Mouse (Mus musculus) hindbrain, embryonic 14.5 days (tissue): ENCODE measurements at regions not wholly inside any gene's neighbourhood (a gene's known extent, or its start where the extent isn't known, plus 50 kb on each side); places are given as distances from the start of the nearest gene placed in this dataset.

ENCODE experiments used
- ATAC-seq: fragments of 200-750 bp; cut with Nextera tagmentation; 2 replicates; pipeline ENCODE4 v1.8.0; 2017; ENCODE audit warnings: moderate number of reproducible peaks, mild to moderate bottlenecking, moderate TSS enrichment, moderate library complexity; ENCODE audit not compliant: low FRiP score
- DNase-seq: peaks from one replicate; pipeline ENCODE4 v3.0.0-alpha.2; 2015; ENCODE audit warnings: low spot score
- H3K27ac ChIP-seq: fragments of 300-500 bp; sonication (generic); 2 replicates; pipeline ENCODE4 v1.5.1; 2014; ENCODE audit warnings: mild to moderate bottlenecking, moderate library complexity
- H3K27me3 ChIP-seq: fragments of 300-500 bp; sonication (generic); 2 replicates; pipeline ENCODE4 v1.6.1; 2014; ENCODE audit warnings: mild to moderate bottlenecking, low read length, mixed read lengths; ENCODE audit not compliant: control insufficient read depth, insufficient read depth
- H3K36me3 ChIP-seq: fragments of 300-500 bp; sonication (generic); replicated peaks from 2 replicates; pipeline ENCODE4 v1.6.1; 2014; ENCODE audit not compliant: control insufficient read depth, insufficient read depth
- H3K4me1 ChIP-seq: fragments of 300-500 bp; sonication (generic); replicated peaks from 2 replicates; pipeline ENCODE4 v1.6.1; 2014; ENCODE audit warnings: antibody characterized with exemption, low read length, mixed read lengths; ENCODE audit not compliant: control insufficient read depth, insufficient read depth
- H3K4me2 ChIP-seq: fragments of 300-500 bp; sonication (generic); replicated peaks from 2 replicates; pipeline ENCODE4 v1.6.1; 2014; ENCODE audit warnings: mild to moderate bottlenecking, moderate library complexity
- H3K4me3 ChIP-seq: fragments of 300-500 bp; sonication (generic); replicated peaks from 2 replicates; pipeline ENCODE4 v1.5.1; 2014; ENCODE audit warnings: mild to moderate bottlenecking, low read length
- H3K9ac ChIP-seq: fragments of 300-500 bp; sonication (generic); 2 replicates; pipeline ENCODE4 v1.6.1; 2014
- H3K9me3 ChIP-seq: fragments of 300-500 bp; sonication (generic); 2 replicates; pipeline ENCODE4 v1.6.1; 2016; ENCODE audit warnings: low read length; ENCODE audit not compliant: control insufficient read depth
- WGBS: fragments of 180-500 bp; shearing (Covaris S2); extraction: QIAGEN DNeasy Blood & Tissue Kit; methylation state at CpG from one replicate; pipeline ENCODE4 v1.1.7; 2014; 5-methylcytosine and 5-hydroxymethylcytosine counted together

DNA sequence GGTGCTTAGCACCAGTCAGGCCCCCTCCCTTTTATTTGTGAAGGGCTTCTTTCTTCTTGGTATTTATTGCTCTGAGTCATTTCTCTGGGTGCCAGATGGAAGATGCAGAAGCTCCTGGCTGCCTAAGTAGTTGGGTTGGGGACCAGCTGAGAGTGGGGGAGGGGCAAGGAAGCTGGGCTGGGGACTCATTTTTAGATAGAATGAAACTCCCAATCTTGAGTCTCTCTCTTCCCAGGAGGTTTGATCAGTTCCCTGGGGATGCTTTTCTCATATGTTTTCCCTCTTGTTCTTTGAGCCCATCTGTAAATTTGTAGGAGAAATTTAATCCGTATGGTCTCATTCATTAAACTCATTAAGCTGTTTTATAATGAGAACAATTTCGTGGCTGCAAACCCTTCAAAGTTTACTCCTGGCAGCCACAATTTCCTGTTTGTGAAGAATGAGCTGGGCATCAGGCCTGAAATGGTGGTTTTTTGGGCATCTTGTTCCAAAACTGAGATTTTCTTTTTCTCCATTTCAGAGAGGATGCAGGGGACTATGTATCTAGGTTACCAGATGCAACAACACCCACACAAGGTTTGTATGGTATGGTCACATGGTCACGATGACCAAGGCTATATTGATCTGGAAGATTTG lies 98.9 kb upstream of the Slit3 start:
- Histone ChIP-seq H3K27me3 (no peaks in the 10 kb centered on the region), H3K9ac (no peak overlapping the region), H3K4me1 (no peaks in the 10 kb centered on the region), H3K4me2 (no peak overlapping the region), H3K27ac (no peak overlapping the region), H3K9me3 (no peaks in the 10 kb centered on the region), H3K36me3 (no peaks in the 10 kb centered on the region), H3K4me3 (no peak overlapping the region)
- WGBS: 72% methylated on average over 3 of the region's 3 CpGs
- ATAC-seq (no peak), DNase-seq (no peak)

DNA sequence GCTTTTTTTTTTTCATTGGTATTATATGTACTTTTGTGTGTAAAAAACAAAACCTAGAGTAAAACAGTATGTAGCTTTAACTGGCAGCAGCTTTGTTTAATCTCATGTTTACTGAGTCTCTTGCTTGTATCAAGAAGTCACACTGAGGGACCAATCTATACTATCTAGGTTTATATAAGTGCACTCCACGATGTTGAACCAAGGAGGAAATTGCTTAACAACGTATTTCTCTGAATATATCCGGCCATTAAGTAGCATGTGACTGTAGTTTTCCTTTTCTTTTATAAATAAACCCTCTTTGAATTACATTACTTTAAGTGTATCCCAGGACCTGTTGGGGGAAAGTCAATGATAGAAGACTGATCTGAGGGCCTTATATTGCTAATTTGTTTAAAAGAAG lies 104.0 kb upstream of the Slit3 start:
- Histone ChIP-seq H3K27me3 (no peaks in the 10 kb centered on the region), H3K4me2 (no peak overlapping the region), H3K27ac (no peak overlapping the region), H3K9me3 (no peaks in the 10 kb centered on the region), H3K4me3 (no peak overlapping the region), H3K9ac (no peak overlapping the region), H3K36me3 (no peaks in the 10 kb centered on the region), H3K4me1 (no peaks in the 10 kb centered on the region)
- DNase-seq (no peak), ATAC-seq (no peak)
- 83% methylated on average over 3 of the region's 3 CpGs for WGBS

DNA sequence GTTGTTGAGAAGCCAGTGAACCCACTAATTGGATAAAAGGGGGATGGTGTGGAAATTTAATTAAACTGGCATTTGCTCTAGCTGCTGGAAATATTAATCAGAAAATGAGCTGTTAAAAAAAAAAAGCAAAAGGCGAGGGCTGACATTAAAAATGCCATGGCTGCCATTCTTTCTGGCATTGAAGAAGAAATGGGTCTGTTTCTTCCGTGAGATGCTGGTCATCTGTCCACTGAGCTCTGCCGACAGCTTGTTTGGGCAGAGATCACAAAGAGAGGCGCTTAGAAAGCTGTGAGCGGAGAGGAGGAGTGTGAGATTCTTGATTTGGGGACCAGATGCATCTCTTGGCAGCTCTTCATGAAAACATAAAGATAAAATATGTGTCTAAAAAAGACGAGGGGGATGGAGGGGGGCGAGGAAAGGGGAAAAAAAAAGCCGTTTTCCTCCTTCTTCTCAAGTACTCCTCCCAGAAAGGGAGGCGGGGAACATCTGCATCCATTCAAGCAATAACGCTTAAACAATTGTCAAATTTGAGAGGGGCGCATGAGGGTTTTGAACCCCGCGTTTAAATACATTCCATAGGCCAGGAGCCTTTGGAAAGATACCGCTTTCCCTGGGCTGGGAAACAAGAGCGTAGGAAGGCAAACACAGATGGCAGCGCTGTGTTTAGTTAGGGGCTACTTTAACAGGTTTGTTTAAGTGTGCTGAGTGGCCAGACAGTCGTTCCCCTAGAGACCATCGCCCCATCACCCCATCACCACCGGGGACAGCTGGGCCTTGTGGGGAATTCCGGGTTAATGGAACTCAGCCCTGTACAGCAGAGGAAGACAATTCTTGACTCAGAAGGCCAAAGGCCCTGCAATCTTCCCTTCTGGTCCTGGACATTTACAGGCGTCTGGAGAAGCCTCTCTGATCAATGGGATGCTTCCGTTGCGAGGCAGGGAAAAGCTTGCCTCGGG lies 109.2 kb upstream of the Slit3 start:
- Histone ChIP-seq H3K4me1 (0 out of 2 replicates have a peak, but pooled peaks cover 15% of the 10 kb centered on the region), H3K27me3 (no peaks in the 10 kb centered on the region), H3K4me3 (no peak overlapping the region), H3K4me2 (no peak overlapping the region), H3K9me3 (no peaks in the 10 kb centered on the region), H3K36me3 (no peaks in the 10 kb centered on the region), H3K9ac (no peak overlapping the region), H3K27ac (peak overlapping the region; percentile 44; the same call in 1 of the 2 replicates)
- DNase-seq: peak; percentile 53
- 63% methylated on average over 24 of the region's 24 CpGs for WGBS
- ATAC-seq: no peak

DNA sequence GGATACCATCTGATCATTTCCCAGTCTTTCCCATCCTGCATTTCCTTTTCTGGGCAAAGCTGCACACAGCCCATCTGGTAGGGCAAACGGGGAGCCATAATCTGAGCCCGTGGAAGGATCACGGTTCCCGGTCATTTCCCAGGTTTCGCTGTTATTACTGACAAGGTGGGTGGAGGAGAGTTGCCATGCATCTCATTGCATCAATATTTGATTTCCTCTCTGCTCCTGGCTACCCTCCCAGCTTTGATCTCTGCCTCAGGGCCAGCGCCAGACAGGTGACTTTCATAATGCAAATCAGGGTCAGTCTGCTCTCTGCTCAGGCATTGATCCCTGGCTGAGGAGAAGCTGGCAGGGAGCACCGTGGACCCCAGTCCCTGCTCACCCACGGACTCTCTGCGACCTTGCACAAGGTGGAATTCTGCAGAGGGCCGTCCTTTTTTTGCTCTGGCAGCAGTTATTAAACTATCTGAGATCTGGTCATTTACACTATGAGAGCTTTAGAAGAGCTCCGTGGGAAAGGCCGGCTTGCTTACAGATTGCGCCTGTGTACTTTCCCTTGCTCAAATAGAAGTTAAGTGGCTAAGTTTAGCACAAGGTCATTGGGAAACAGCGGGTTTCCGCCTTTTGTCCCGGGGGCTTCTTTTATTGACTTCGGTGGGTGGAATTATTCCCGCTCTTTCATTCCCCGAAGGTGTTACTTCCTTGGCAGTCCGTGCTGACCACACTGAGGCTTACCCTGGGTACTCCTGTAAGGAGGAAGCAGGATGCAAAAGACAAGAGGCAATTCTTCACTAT lies 114.1 kb upstream of the Slit3 start:
- no peak overlapping the region for H3K27ac ChIP-seq
- no peaks in the 10 kb centered on the region for H3K27me3 ChIP-seq
- no peak for DNase-seq
- no peak for ATAC-seq
- no peak overlapping the region for H3K9ac ChIP-seq
- WGBS: 39% methylated on average over 20 of the region's 20 CpGs
- H3K4me1 ChIP-seq: 0 out of 2 replicates have a peak, but pooled peaks cover 17% of the 10 kb centered on the region
- H3K4me3 ChIP-seq: no peak overlapping the region
- H3K36me3 ChIP-seq: no peaks in the 10 kb centered on the region
- H3K4me2 ChIP-seq: no peak overlapping the region
- no peaks in the 10 kb centered on the region for H3K9me3 ChIP-seq

DNA sequence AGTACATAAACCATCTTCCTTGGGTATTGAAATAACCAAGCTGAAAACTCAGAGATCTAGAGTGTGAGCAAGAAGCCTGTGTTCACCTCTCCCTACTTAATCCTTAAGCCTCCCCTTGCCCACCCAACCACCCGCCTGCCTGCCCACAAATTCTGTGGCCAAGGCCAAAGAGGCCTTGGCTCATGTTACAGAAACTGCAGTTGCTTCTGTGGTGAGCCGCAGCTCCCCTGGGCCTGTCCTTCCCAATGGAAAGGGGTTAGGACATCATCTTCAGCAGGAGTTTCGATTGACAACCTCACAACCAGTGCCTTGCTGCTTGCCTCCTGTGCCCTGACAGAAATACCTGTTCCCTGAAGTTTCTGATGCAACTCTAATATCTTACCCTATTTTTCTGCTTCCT lies 115.9 kb upstream of the Slit3 start:
- DNase-seq: no peak
- Histone ChIP-seq H3K9me3 (no peaks in the 10 kb centered on the region), H3K27me3 (no peaks in the 10 kb centered on the region), H3K4me3 (no peak overlapping the region), H3K4me1 (0 out of 2 replicates have a peak, but pooled peaks cover 8% of the 10 kb centered on the region), H3K9ac (no peak overlapping the region), H3K4me2 (no peak overlapping the region), H3K36me3 (no peaks in the 10 kb centered on the region), H3K27ac (no peak overlapping the region)
- ATAC-seq: no peak
- 85% methylated on average over 3 of the region's 3 CpGs for WGBS

DNA sequence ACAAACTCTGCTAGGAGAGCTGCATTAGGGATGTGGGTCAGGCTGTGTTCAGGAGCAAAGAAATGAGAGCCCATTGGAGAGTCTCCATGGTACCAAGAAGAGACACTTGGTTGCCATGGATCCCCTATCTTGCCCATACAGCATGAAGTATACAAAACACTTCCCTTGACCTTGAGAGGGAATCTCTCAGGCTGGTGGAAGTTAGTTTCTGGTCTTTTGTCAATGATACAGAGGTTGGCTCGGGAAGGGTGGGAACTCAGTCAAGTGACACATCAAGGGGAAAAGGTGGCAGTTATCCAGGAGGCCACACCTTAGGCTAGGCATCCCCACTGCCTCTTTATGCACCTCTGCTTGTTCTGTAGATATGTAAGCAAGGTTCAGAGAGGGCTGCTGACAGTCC lies 116.6 kb upstream of the Slit3 start:
- ATAC-seq: no peak
- no peak overlapping the region for H3K4me3 ChIP-seq
- H3K9me3 ChIP-seq: no peaks in the 10 kb centered on the region
- no peak overlapping the region for H3K4me2 ChIP-seq
- DNase-seq: no peak
- no peak overlapping the region for H3K9ac ChIP-seq
- H3K27ac ChIP-seq: no peak overlapping the region
- H3K4me1 ChIP-seq: 0 out of 2 replicates have a peak, but pooled peaks cover 8% of the 10 kb centered on the region
- no peaks in the 10 kb centered on the region for H3K36me3 ChIP-seq
- 27% methylated on average over 1 of the region's 1 CpGs for WGBS
- no peaks in the 10 kb centered on the region for H3K27me3 ChIP-seq

DNA sequence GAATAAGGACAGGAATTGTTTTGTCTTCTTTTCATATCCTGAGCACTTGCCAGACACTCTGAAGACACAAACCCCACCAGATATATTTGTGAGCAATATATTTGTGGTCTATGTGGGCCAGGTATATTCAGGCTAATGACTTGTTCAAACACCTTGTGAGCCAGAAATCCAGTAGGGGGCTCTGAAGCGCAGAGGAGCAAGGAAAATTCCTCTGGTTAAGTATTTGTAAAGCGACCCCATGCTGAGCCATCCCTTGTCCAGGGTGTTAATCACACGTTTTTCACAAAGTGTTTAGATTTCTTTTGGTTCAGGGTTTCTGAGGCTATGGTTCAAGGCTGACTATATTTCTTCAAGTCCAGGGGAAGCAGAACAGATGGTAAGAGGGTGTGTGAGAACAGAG lies 117.1 kb upstream of the Slit3 start:
- 34% methylated on average over 3 of the region's 3 CpGs for WGBS
- Histone ChIP-seq H3K36me3 (no peaks in the 10 kb centered on the region), H3K9ac (no peak overlapping the region), H3K9me3 (no peaks in the 10 kb centered on the region), H3K4me2 (no peak overlapping the region), H3K27me3 (no peaks in the 10 kb centered on the region), H3K27ac (no peak overlapping the region), H3K4me1 (0 out of 2 replicates have a peak, but pooled peaks cover 8% of the 10 kb centered on the region), H3K4me3 (no peak overlapping the region)
- ATAC-seq (no peak), DNase-seq (no peak)

DNA sequence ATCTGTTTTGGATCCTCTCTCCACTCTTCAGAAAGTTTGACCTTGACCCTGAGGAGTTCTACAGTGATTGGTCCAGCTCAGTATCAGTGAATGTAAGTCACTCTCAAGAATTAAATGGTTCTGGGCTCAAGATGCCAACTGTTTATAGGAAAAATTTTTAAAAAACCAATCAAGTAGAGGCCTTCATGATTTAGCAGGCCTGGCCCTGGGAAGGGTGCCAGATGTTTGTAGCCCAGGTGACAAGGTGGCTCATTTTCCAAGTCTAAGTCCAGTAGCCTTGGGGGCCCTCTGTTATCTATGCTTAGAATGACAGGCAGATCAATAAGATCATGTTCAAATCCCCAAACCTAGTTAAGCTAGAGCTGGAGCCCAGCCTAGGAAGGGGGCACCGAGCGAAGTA lies 123.1 kb upstream of the Slit3 start:
- Histone ChIP-seq H3K4me2 (no peak overlapping the region), H3K27me3 (no peaks in the 10 kb centered on the region), H3K36me3 (no peaks in the 10 kb centered on the region), H3K27ac (no peak overlapping the region), H3K9me3 (no peaks in the 10 kb centered on the region), H3K4me1 (no peaks in the 10 kb centered on the region), H3K9ac (no peak overlapping the region), H3K4me3 (no peak overlapping the region)
- DNase-seq: no peak
- WGBS: 82% methylated on average over 2 of the region's 2 CpGs
- no peak for ATAC-seq

DNA sequence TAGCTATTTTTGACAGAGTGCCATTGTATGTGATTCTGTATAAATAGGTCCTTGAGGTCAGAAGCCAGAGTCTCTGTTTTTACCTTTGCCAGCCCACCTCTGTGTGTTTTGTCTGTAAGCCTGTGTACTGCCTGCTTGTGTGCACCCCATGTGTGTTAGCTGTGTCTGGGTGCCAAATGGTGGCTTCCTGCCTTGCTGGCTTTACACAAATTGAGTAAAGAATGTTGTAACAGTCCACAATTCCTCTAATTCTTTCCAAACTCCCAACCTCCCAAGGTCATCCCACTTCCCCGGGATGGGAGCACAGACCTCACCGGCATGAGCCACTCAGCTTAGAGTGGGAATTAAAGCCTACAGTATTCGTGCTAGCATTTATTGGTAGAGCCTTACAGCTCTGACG lies 125.5 kb upstream of the Slit3 start:
- H3K9me3 ChIP-seq: no peaks in the 10 kb centered on the region
- DNase-seq (no peak), ATAC-seq (no peak)
- no peaks in the 10 kb centered on the region for H3K36me3 ChIP-seq
- H3K4me1 ChIP-seq: no peaks in the 10 kb centered on the region
- H3K27ac ChIP-seq: no peak overlapping the region
- no peak overlapping the region for H3K9ac ChIP-seq
- H3K4me2 ChIP-seq: no peak overlapping the region
- H3K4me3 ChIP-seq: no peak overlapping the region
- no peaks in the 10 kb centered on the region for H3K27me3 ChIP-seq
- 81% methylated on average over 4 of the region's 4 CpGs for WGBS
